Mouse (Mus musculus) kidney, postnatal 10 days (tissue): ENCODE measurements at regions not wholly inside any gene's neighbourhood (a gene's known extent, or its start where the extent isn't known, plus 50 kb on each side); places are given as distances from the start of the nearest gene placed in this dataset.

ENCODE experiments used
- DNase-seq: peaks from one replicate; pipeline ENCODE4 v3.0.0; 2021; ENCODE audit warnings: mixed read lengths

DNA sequence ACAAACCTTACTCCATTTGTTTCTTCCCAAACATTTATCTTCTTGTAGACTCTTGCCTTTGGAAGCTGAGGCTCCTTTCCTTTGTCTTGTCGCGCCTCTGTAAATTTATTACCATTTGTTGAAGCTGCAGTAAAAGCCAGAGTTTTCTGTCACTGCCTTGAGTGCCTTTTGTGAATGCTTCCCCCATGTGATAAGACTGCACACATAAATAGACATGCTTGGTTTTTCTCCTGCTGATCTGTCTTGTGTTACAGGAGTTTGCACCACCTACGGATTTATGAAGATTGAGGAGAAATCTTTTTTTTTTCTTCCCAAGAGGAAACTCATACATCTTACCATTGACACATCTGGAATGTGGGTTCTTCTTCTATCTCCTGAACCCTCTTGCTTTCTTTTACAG, 222.2 kb upstream of the Kif2a start:
- DNase-seq: no peak

DNA sequence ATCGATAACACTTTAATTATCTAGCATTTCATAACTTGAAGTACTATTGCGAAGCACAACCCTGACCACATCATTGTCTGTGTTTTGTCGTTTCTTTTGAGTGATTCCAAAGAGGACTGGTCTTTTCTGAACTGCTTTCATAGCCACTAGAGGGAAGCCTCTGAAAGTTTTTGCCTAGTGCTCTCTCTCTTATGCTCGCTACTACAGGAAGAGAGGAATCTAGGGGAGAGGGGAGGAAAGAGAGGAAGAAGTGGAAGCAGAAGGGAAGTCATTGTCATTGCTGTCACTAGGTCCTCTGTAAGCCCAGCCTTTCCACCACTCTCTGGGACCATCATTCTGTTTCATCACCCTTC, 217.1 kb upstream of the Kif2a start:
- no peak for DNase-seq

DNA sequence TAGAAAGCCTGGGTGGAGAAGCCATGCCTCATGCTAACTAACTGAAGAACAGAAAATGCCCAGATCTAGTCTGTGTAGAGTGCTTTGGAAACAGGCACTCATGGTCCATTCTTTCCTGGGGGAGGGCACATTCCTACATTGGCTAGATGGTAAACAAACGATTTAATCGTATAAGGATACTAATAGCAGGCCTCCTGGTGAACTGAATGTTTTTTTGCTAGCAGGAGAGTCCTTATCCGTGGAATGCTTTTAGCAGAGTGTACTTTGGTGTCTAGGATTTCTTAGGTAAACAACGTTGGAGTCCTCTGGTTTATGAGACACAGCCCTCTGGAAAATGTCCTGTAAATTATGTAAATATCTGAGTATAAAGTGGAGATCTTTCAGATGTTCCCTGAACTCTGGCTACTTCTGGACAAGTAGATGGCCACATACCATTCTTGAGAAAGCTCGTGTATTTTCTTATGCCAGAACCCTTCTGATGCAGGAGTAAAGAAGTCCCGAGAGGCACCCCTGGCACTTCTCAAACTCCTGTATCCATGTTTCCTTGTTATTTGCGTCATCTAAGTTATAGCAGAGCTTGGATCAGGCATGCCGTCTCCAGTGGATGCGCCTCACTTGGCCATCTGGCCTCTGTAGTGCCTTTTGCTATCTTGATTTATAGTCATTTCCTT, 216.6 kb upstream of the Kif2a start:
- DNase-seq: peak; percentile 32

DNA sequence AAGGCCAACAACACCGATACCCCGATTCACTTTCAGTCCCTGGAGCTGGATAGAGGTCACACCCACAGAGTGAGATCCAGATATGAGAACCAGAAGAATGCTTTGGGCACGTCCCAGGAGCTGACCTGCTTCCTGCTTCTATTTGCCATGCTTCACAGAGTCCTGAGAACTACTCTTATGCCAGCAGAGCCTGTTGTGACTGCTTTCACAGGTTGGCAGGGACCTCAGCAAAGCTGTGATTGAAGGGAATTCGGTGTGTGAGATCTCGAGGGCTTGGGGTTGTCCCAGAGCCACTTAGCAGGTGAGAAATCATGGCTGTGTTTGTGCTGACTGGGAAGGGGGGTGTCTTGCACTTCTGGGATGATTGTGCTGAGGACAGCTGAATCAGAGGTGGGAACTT, 197.5 kb upstream of the Kif2a start:
- no peak for DNase-seq

DNA sequence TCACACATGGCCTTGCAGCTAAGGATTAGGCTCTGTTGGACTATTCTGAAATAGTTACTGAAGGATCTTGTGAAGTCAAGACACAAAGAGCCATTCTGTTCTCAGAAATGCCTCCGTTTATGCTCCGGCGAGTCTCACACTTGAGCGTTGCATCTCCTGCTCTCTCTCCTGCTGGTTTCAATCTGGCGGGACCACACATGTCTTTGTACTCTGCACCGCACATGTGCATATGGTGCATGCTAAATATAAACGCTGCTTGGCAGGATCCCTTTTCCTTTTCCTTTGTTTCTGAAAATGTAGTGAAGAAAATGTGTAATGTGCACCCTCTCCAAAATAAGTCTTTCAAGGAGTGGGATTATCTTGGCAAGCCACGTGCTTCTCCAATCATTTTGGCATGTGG, 196.4 kb upstream of the Kif2a start:
- no peak for DNase-seq

DNA sequence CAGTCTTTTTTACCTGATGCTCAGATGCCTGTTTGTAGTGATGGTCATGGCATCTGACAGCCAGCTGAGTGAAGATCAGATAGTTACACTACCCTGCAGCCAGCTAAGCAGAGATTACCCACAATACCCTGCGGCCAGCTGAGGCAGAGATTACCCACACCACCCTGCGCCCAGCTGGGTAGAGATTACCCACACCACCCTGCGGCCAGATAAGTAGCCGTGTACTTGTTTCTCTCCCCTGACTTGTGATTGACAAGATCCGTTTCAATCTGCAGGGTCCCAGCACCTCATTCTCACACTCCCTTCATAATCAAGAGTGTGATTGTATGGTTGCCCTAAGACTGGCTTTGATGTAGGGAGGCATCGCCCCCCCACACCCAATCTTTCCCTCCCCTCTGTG, 195.9 kb upstream of the Kif2a start:
- no peak for DNase-seq

DNA sequence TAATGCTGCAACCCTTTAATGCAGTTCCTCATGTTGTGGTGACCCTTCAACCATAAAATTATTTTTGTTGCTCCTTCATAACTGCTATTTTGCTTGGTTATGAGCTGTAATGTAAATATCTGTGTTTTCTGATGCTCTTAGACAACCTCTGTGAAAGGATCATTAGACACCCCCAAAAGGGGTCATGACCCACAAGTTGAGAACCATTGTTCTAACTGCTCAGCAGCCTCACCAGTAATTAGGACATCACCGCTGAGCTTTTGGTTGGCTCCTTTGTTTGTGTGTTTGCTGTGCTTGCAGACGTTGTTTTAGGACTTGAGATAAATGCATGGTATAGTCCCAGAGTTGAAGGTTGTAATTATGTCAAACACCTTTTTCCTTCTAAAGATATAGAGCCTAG, 191.4 kb upstream of the Kif2a start:
- no peak for DNase-seq

DNA sequence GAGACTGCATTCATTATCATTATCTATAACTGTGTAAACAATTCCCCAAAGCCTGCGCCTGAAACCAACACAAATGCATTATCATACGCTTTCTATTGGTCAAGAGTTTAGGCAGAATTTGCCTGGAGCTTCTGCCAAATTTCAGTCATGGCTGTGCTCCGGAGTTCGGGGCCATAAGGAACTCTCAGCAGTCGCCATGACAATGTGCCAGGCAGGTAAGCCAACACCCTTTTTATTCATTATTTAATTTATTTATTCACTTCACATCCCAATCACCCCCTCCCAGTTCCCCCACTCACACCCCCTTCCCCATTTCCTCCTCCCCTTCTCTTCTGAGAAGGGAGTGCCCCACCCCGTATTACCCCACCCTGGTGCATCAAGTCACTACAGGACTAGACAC, 188.8 kb upstream of the Kif2a start:
- DNase-seq: no peak

DNA sequence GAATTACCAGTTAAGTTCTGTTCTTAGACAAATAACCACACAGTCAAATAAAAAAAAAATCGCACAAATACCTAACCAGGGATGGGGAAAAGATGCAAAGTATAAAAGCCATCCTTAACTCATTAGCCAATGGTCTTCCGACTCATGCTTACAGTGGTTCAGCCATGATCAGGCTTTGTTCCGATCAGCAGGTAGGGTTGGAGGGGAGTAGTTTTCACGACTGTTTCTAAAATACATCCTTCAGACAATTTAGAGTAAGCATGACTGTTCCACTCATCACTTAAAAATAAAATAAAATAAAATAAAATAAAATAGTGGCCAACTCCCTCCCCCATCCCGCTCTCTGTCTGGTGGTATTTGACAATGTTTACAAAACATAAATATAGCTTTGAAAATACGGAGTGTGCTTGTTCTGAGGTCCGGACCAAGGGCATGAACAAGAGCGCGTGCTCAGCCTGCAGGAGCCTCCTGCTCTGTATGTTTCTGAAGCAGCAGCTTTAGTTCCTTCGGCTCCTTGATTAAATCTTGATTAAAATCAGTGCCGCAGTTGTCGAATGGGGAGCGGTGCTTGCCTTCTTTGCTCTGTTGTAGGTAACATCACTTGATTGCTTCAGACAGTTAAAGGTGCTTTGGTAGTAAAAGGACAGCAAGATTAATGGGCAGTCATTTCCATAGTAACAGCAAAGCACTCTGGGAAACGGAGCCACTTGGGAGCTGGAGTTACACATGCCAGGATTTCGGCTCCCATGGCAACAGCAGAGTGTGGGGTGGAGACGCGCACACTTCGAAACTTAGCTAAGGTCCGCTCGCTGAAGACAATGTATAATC, 185.6 kb upstream of the Kif2a start:
- DNase-seq: peak; percentile 68

DNA sequence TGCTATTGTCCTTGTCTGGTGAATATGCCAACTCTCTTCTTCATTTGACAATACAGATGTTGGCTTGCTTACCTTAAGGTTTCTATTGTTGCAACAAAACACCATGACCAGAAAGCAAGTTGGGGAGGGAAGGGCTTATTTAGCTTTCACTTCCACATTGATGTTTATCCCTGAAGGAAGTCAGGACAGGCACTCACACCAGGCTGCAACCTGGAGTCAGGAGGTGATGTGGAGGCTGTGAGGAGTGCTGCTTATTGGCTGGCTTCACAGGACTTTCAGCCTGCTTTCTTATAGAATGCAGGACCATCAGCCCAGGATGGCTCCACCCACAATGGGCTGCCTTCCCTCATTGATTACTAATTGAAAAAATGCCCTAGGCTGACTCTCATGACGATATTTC, 177.9 kb upstream of the Kif2a start:
- DNase-seq: no peak

DNA sequence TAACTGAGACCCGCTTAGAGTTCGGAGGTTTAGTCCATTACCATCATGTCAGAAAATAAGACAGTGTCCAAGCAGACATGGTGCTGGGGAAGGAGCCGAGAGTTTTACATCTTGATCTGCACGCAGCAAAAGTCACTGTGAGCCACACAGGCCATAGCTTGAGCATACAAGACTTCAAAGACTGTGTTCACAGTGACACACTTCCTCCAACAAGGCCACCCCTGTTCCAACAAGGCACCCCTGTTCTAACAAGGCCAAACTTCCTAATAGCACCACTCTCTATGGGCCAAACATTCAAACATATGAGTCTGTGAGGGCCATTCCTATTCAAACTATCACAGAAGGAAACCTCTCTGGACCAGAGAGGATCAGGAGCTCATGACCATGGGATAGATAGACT, 171.5 kb upstream of the Kif2a start:
- no peak for DNase-seq

DNA sequence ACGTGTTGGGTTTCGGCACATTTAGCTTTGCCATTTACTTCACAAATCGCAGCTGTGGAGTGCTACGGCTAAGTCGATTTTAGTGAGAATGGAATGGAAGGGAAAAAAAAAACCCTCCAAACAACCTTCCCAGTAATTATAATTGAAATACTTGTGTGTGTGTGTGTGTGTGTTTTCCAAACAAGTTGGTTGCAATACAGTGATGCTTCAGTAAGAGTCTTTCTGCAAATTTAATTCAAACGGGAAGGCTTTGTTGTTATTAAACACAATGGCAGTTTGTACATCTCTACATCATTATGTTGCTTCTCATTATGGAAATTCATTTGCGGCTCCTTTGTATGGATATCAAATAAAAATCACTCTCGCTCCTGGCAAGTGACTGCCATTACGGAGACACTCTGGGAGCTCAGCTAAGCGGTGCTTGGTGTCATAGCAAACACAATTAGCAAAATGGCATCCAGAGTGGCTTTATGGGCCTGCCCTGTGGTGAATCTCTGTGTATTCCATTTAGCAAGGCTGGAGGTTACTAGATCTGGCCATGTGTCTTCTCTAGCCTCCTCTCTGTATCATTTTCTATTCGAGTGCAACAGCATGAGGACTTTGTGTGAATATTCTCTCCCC, 165.4 kb upstream of the Kif2a start:
- no peak for DNase-seq

DNA sequence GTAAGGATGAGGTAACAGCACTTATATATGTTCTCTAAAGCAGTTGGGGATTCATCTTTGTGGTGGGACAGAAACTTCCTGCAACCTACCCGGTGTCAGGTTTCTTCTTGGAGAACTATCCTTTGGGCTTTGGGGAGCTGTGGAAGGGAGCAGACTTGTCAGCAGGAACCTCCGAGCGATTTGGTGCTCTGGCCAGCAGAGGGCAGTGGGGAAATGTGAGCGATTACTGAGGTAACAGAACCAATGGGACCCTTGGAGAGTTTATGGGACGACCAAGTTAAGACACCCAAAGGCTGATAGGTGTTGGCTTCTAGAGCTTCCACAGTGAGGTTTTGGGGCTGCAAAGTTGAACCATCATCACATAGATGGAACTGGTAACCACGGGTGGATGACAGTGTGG, 160.6 kb upstream of the Kif2a start:
- peak; percentile 80 for DNase-seq

DNA sequence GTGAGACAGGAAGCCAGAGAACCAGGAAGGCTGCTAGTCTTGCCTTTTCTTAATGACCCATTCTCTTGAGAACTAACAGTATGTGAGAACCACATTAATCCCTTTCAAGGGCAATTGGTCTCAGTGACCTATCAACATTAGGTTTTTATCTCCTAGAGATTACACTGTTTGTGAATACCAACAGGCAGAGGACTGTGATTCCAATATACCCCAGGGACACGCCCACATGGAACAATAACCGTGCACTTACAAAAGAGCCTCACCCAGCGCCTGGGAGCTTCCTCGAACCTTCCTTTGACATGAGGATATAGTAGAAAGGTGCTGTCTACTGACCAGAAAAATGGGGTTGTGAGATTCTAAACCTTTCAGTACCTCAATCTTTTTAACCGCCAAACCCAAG, 157.6 kb upstream of the Kif2a start:
- no peak for DNase-seq

DNA sequence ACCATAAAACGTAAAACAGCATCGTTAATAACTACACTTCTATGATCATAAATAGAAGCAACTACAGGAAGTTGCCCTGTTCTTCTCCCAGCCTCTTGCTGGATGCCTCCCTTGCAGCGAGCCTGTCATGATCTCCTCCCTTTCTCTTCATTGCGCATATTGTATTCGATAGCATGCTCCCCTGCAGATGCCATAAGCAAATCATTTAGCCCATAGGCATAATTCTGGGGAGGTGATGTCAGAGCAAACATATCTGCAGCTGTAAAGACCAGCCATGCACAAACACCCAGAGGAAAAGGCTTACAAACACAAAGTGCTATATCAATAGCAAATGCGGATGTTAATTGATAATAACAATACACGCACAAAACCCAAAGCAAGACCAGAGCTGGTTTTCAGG, 155.7 kb upstream of the Kif2a start:
- no peak for DNase-seq

DNA sequence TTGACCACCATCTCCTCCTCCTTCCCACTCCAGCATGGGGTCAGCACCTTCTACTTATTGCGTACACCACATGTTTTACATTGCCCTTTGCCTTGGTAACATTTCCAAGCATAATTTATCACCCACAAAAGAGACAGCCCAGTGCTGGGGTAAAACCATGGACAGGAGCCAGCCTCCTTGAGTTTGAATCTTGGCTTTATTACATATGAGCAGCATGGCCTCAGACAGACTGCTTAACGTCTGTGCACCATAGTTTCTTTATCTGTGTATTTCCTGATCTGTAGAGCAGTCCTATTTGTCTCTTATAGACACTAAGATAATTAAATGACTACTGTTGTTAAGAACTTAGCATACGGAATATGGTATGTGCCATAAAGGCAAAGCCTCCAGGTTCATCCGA, 154.0 kb upstream of the Kif2a start:
- no peak for DNase-seq

DNA sequence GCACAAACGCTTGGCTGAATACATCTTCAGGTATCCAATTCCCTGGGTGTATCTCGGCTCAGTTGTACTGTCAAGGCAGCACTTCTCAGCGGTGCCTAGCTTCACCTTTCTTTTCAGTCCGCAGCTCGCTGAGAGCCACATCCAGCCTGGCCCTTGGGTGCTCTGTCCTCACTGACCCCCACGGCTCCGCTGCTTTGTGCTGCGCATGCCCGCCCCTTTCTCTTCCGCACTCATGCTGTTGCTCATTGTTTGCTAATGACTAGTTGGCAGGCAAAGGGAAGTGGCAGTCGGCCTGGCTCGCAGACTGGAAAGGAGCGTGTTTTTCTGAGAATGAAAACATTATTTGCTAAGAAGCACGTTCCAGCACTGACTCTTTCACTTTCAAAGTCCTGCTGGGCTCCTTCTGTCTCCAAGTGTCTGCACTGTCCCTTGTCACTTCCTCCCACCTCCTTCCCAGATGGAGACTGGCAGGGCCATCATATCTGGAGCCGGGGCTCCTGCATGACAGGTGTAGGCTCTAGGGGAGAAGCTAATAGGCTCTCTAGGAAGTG, 146.7 kb upstream of the Kif2a start:
- DNase-seq: peak; percentile 50

DNA sequence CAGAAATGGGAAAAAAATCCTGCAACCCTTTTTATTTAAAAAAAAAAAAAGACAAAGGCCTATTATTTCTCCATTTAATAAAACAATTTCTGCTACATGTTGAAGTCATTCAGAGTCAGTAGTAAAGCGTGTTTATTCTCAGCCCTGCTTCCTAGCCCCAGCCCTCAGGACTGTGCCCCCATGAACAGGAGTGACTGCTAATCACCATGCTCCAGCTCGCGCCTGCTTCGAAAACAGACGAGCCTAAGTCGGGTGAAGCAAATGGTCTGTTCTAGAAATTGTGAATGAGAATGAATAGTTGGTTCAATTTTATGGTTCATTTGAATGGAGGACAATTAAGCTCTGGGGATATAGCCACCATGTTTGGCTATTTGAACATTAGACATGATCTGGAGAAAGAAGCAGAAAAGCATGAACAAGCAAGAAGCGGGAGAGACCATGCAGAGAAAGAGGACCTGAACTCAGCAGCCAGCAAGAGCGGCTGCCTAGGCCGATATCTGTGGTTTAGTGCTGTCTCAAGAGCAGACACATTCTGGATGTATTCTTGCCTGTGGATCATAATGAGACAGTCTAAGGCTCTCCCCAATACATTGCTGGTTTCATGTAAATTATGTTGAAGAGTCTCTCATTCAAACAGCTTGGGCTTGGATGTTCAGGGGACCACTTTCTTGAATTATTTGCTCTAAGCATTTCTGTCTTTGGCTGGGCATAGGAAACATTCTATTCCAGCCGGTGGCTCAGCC, 146.1 kb upstream of the Kif2a start:
- DNase-seq: no peak

DNA sequence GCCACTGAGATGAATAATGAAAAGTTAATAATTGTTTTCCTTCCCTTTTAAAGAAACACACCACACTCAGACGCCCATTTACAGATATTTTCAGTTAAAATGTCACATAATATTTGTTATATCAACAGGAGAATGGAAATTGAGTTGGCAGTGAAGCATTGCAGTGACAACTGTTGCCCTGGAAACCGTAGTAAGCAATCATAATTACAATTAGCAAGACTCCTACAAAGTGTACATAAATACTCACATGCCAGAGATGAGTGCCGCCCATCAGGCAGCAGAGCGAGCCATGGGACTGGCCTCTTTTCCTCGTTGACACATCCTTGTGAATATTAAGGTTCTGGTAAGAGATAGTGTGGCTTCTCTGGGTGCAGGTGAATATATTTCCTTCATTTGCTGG, 129.6 kb upstream of the Kif2a start:
- no peak for DNase-seq

DNA sequence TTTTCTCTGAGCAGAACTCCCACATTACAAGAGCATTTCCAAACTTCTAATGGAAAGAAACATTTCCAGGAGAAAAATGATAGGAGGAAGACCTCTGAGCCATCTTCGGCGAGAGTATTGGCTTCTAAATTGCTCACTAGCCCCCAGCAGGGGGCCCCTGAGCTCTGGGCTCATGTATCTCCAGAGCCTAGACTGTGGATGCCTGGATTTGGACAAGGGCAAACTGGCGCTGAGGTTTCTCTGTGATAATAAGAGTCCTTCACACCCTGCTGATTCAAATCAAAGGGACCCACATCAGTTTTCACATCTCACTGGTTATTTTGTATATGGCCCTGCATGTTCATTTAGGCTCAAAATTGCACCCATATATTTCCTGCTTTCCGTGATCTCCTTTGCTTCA, 119.3 kb upstream of the Kif2a start:
- DNase-seq: peak; percentile 9

DNA sequence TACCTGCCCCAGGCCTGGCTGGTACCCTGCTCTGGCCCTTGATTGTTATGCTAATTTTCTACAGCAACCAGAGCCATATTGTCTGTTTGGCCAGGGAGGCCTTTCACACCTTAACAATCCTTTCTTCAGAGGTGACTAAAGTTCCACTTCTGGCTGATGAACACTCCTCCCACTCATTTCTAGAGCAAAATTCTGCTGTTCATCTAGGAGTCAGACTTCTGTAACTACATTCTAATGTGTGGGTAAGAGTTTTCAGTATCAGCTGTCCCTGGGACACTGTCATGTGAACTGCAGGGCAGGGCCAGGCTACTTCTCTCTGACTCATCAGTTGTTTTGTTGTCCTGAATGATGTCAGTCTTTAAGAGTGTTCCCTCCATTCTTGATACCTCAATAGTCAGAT, 112.2 kb upstream of the Kif2a start:
- no peak for DNase-seq

DNA sequence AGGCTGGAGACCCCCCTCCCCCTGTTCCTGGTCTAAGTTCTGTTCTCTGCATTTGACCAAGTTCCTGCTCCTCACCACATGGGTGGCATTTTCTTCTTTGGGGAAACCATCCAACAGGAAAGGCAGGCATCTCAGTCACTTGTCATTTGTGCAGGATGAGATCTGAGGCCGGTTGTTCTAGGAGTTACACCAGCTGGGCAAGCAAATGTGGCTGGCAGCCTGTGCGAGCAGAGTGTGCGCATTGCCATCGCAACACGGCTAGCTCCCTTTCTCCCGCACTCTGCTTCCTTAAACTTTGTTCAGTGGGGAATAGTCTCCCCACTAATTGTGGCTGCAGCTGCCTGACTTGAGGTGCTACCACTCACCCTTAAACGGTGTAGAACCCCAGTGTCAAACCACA, 104.7 kb upstream of the Kif2a start:
- no peak for DNase-seq

DNA sequence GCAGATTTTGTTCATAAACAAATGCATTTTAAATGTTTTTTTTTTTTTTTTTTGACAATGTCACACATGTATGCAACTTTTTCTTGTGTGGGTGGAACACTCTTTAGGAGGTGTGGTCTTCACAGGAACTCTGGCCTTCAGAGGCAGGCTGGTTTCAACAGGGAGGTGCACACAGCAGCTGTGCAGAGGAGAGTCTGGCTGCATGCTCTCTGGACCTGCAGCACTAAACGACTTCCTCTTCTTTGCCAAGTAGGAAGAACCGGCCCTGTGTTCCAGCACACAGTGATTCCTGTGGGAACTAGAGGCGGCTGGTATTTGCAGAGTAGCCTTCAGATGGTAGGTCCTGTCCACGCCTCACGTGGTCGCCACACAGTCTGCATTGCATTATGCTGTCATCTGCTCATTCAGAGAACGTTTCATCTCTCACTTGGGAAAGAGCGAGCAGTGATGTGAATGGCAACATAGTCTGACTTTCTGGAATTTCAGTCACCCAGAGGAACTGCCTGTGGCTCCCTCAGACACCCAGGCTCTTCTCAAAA, 102.3 kb upstream of the Kif2a start:
- DNase-seq: no peak
